Mouse (Mus musculus) liver, adult 2 months (tissue): Measurements from ENCODE around the gene Dock4.

Experiments used
- CTCF ChIP-seq: fragments of 200-500 bp; IDR thresholded peaks from 2 replicates; pipeline ENCODE4 v1.5.1; 2011; ENCODE audit warnings: low read depth, low read length, control low read depth
- POLR2A ChIP-seq: fragments of 200-500 bp; IDR thresholded peaks from 2 replicates; pipeline ENCODE4 v1.6.1; 2011; ENCODE audit warnings: low read length, control low read depth; ENCODE audit not compliant: insufficient read depth; ENCODE audit errors: extremely low read depth

GRCm38 (mm10) chr12:40399812-40400211 lies 45.9 kb upstream of the Dock4 start:
- no peak for TF ChIP-seq CTCF
- no peak for TF ChIP-seq POLR2A
